Mouse (Mus musculus) heart, embryonic 10.5 days (tissue): ENCODE results near the gene Hoxb7. TPM values are rescaled to one million over a fixed set of nuclear protein-coding genes. Genes with fewer than 3 reads are reported as not detected.

ENCODE experiments used
- DNase-seq: peaks from one replicate; pipeline ENCODE4 v3.0.0-alpha.2; 2017; ENCODE audit warnings: low spot score
- H3K27ac ChIP-seq: fragments of 300-500 bp; sonication (generic); 2 replicates; pipeline ENCODE4 v1.5.1; 2016; ENCODE audit warnings: mild to moderate bottlenecking
- H3K27me3 ChIP-seq: fragments of 300-500 bp; sonication (generic); 2 replicates; pipeline ENCODE4 v1.6.1; 2016; ENCODE audit warnings: mild to moderate bottlenecking; ENCODE audit not compliant: poor library complexity, insufficient read depth, severe bottlenecking
- H3K36me3 ChIP-seq: fragments of 300-500 bp; sonication (generic); 2 replicates; pipeline ENCODE4 v1.6.1; 2016; ENCODE audit warnings: mild to moderate bottlenecking, moderate library complexity
- H3K4me1 ChIP-seq: fragments of 300-500 bp; sonication (generic); 2 replicates; pipeline ENCODE4 v1.6.1; 2016; ENCODE audit warnings: mild to moderate bottlenecking
- H3K4me3 ChIP-seq: fragments of 300-500 bp; sonication (generic); 2 replicates; pipeline ENCODE4 v1.5.1; 2016; ENCODE audit warnings: mild to moderate bottlenecking, moderate library complexity
- H3K9me3 ChIP-seq: fragments of 300-500 bp; sonication (generic); 2 replicates; pipeline ENCODE4 v1.6.1; 2016; ENCODE audit warnings: mild to moderate bottlenecking, moderate library complexity
- WGBS: fragments of 180-500 bp; shearing (Covaris S2); methylation state at CpG from one replicate; pipeline ENCODE4 v1.1.7; 2016; 5-methylcytosine and 5-hydroxymethylcytosine counted together
- polyA plus RNA-seq: library from polyadenylated mRNA; unstranded; fragments of >200 nt; fragmentation: Nextera tagmentation; extraction: Ambion mirVana; gene quantifications from 2 replicates; pipeline ENCODE4 v1.2.1, GENCODE M21; 2016

The Hoxb7 gene
- polyA plus RNA-seq, result 0.11 and 1.3 TPM in 2 replicates

DNA sequence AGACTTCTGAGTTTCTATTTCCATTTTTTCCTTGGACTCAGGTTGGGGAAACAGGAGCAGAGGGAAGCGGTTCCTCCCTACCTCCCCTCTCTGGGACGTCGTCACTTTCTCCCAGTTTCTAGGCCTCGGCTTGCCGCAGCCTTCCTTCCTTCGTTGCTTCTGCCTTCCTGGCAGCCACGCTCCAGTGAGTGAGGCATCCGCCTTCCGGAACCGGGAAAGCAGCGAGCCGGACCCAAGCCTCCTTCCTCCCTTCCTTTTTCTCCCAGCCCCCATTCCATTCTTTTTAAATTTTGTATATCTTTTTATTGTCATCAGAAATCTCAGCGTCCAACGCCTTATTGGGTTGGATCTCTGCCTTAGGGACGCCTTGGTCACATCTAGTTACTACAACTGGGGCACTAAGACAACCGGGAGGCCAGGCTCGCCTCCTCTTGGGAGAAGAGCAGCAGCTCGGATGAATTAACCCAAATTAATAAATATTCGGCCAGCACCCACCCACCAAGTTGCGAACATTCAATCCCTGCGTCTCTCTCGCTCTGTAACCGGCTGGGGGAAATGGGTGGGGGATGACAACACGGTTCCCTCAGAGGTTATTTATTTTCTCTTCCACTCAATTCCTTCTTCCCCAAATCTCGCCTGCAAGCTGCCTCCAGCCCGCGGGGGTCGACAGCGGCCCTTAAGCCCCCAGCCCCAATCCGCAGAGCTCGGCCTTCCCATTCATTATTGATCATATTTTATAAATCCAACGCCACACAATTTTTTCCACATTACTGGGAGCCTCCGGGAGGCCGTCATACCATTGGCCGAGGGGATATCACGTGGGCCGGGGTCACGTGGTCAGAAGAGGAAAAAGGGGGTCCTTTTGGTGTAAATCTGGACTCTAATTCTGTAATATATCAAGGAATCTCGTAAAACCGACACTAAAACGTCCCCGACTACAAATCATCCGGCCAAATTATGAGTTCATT, at the start of gene Hoxb7:
TSS of gene Hoxb7 (plus strand) at position 853 of the 968 bp plus-strand sequence.
- under 1% methylated on average over 43 of the region's 43 CpGs for WGBS
- Histone ChIP-seq H3K27me3 (peaks cover 100% of the 10 kb centered on the region), H3K4me3 (peak within 1 kb of the TSS; percentile 51), H3K4me1 (peaks cover 31% of the 10 kb centered on the region), H3K27ac (no peak within 1 kb of the TSS), H3K9me3 (no peaks in the 10 kb centered on the region), H3K36me3 (no peaks in the 10 kb centered on the region)
- peak; percentile 74 for DNase-seq

DNA sequence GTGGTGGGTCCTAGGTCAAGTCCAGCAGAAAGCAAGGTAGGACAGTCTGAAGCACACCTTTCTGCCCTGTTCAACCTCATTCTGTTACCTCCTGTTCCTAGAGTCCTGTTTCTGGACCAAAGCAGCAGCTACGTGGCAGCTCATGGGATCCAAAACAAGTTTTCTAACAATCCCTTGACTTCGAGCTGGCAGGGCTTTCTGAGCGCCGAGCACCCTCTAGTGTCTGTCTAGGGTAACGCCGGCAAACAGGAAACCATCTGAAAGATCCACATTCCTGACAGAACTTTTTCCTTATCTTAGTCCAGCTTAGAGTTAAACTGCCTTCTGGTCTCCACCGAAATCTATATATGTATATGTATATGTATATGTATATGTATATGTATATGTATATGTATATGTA, 46.2 kb upstream of the Hoxb7 start:
- no peaks in the 10 kb centered on the region for H3K4me1 ChIP-seq
- DNase-seq, result no peak
- H3K4me3 ChIP-seq, result no peak overlapping the region
- H3K27ac ChIP-seq, result no peak overlapping the region
- H3K36me3 ChIP-seq, result no peaks in the 10 kb centered on the region
- 4% methylated on average over 7 of the region's 7 CpGs for WGBS
- H3K9me3 ChIP-seq, result no peaks in the 10 kb centered on the region
- H3K27me3 ChIP-seq, result peaks cover 64% of the 10 kb centered on the region

DNA sequence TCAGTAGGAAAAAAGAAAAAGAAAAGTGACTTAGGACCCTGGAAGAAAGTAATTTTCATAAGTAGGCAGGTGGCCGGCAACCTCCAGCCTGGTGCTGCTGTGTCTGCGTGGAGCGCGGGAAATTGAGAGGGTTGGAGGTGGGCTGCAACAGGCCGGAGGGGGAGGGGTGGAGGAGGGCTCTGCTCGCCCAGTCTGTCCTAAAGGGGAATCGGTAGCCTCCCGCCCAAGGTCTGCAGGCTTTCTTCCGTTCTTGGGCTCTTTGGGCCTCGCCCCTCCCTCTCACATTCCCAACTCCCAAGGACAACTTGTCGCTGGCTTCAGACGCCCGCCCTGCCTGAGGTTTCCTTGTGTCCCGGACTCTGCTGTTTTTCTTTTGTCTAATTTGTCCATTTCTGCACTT, 35.5 kb upstream of the Hoxb7 start:
- peak overlapping the region; percentile 35; the same call in 1 of the 2 replicates for H3K4me3 ChIP-seq
- peaks cover 16% of the 10 kb centered on the region for H3K4me1 ChIP-seq
- peaks cover 98% of the 10 kb centered on the region for H3K27me3 ChIP-seq
- no peak overlapping the region for H3K27ac ChIP-seq
- H3K36me3 ChIP-seq, result no peaks in the 10 kb centered on the region
- under 1% methylated on average over 14 of the region's 14 CpGs for WGBS
- no peak for DNase-seq
- H3K9me3 ChIP-seq, result no peaks in the 10 kb centered on the region

DNA sequence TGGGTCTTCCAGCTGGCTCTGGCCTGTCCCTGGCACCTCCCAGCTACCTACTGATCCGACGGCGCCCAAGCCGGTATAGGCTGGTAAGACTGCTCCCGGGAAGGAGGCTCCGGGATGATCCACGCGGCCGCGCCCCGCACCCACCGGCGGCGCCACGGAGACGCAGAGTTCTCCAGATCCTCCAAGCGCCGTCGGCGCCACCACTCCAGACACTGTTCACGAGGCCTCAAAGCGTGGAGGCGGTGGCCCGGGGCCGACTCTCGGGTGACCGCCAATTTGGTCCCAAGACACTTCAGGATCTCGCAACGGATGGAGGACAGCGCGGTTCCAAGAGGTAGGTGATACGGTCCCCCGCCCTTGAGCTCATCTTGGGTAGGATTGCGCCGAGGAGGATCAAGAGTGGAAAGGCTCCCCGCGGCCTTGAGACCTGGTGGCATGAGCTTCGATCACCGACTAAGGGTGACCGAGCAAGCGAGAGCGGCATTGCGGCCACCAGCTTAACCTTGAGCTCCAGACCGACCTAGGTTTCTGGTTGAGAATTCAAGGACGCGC, 34.9 kb upstream of the Hoxb7 start:
- H3K4me3 ChIP-seq, result peak overlapping the region; percentile 35
- H3K27me3 ChIP-seq, result peaks cover 98% of the 10 kb centered on the region
- no peak for DNase-seq
- WGBS, result under 1% methylated on average over 46 of the region's 46 CpGs
- H3K4me1 ChIP-seq, result peaks cover 16% of the 10 kb centered on the region
- H3K36me3 ChIP-seq, result no peaks in the 10 kb centered on the region
- no peaks in the 10 kb centered on the region for H3K9me3 ChIP-seq
- H3K27ac ChIP-seq, result no peak overlapping the region

DNA sequence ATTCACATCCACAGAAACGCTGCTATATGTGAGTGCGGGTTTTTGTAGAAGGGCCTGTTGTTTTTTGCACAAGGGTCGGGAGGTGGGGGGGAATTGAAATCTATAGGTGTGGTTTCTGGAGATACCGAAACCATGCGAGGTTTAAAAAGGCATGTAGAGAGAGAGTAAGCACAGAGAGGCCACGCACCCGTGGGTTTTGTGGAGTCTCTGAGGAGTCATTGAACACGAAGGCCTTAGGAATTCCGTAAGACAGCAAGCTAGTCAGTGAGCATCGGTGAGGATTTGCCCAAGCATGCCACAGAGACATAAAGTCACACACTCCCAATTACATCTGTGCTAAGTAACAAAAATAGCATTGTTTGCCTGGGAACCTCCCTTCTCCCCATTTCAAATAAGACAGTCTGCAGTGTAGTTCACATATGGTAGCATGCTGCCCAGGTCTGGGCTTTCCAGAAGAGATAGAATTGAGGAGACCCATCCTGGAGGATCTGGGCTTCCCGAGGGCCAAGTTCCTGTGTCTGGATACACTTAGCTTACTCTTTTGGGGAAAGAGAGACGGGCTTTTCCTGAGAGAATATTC, 33.8 kb upstream of the Hoxb7 start:
- H3K27ac ChIP-seq, result no peak overlapping the region
- no peaks in the 10 kb centered on the region for H3K36me3 ChIP-seq
- no peak overlapping the region for H3K4me3 ChIP-seq
- H3K9me3 ChIP-seq, result no peaks in the 10 kb centered on the region
- peaks cover 100% of the 10 kb centered on the region for H3K27me3 ChIP-seq
- no peak for DNase-seq
- WGBS, result 3% methylated on average over 12 of the region's 12 CpGs
- peaks cover 16% of the 10 kb centered on the region for H3K4me1 ChIP-seq

DNA sequence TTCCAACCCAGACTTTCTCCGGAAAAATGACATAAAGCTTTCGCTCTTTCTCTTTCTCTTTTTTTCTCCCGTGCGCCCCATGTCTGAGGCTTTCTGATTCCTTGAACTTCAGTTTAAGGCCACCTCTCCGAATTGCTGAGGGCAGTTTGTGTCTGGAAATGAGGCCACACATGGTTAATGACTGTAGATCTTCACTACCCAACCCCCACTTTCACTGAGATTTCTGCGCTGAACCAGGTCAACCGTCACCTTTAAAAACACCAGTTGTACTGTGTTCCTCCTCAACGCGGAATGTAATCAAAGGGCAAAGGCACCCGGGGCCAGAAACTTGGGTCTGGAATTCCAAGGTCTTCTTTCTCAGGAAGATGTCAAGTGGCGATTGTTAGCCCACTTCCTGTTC, 32.2 kb upstream of the Hoxb7 start:
- peaks cover 100% of the 10 kb centered on the region for H3K27me3 ChIP-seq
- H3K4me3 ChIP-seq, result no peak overlapping the region
- WGBS, result 1% methylated on average over 11 of the region's 11 CpGs
- DNase-seq, result no peak
- H3K36me3 ChIP-seq, result no peaks in the 10 kb centered on the region
- no peaks in the 10 kb centered on the region for H3K9me3 ChIP-seq
- H3K27ac ChIP-seq, result no peak overlapping the region
- H3K4me1 ChIP-seq, result peaks cover 16% of the 10 kb centered on the region

DNA sequence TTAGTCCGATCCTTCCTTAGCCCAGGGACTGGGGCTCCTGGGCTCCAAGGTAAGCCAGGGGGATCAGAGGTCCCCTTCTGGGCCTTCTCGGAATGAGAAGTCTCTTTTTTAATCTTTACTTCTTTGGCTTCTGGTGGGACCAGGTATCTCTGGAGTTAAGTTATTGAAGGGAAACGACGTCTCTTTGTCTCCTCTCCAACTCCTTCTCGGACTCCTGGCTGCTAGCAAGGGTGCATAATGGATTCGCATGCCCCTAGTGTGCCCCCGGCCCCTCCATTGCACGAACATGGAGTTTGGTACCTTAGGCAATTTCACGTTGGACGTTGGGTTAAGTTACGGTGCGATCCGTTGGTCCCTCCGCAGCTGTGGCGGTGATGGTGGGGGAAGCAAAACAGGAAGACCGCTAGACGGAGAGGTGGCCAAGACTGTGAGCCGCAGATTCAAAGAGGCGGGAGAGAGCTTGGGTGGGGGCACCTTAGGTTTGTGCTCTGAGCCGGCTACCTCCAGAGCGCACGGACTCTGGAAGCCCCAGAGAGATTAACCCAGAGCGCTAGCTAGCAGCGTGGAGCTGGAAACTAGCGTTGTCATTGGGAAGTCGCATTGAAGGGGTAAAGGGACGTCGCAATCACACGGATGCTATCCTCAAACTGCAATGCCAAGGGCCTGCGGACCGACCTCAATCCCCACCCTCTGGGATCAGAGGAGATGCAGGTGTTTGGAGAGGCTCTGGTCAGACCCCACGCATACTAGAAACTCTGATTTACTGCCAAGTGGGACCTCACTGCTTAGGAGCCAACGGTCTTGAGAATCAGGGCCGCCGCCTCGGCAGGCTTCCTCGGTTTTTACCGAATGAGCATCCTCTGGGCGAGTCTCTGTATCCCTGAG, 31.1 kb upstream of the Hoxb7 start:
- Histone ChIP-seq H3K9me3 (no peaks in the 10 kb centered on the region), H3K4me1 (peaks cover 19% of the 10 kb centered on the region), H3K36me3 (no peaks in the 10 kb centered on the region), H3K27ac (no peak overlapping the region), H3K4me3 (no peak overlapping the region), H3K27me3 (peaks cover 100% of the 10 kb centered on the region)
- 2% methylated on average over 39 of the region's 39 CpGs for WGBS
- DNase-seq, result no peak

DNA sequence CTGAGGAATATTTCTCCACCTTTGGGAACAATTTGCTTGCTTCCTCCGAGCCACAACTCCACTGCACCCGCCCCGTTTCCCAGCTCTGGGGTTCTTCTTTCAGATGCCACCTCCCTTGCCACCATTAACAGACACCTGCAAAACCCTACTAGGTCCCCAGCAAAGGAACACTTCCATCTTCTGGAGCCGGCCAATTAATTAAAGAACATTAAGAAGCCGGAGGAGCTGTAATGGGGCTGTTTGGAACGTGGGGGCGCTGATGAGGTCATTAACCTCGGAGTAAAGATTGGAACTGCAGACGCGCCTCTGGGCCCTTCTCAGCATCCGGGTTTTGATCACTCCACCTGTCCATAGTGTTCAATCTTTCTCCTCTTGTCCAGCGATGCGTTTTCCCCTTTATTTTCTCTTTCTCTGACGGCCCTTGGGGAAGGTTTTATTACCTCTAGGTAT, 30.4 kb upstream of the Hoxb7 start:
- no peaks in the 10 kb centered on the region for H3K9me3 ChIP-seq
- H3K27ac ChIP-seq, result no peak overlapping the region
- WGBS, result 2% methylated on average over 14 of the region's 14 CpGs
- H3K4me1 ChIP-seq, result peaks cover 16% of the 10 kb centered on the region
- H3K36me3 ChIP-seq, result no peaks in the 10 kb centered on the region
- DNase-seq, result no peak
- H3K27me3 ChIP-seq, result peaks cover 100% of the 10 kb centered on the region
- H3K4me3 ChIP-seq, result no peak overlapping the region

DNA sequence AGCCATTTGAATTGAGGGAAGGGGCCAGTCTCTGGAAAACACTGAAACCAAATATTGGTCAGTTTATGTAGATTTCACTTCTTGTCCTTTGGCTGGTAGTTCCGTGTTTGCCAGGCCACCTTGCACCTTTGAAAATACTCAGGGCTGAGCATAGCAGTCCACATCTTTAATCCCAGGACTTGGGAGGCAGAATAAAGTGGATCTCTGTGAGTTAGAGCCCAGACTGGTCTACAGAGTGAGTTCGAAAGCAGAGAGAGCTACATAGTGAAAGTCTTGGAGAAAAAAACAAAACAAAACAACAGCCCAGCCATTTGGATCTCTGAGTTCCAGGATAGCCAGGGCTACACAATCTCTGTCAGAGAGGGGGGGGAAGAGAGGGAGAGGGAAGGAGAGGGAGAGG, 29.3 kb upstream of the Hoxb7 start:
- Histone ChIP-seq H3K9me3 (no peaks in the 10 kb centered on the region), H3K4me1 (peaks cover 8% of the 10 kb centered on the region; the same call in 1 of the 2 replicates), H3K4me3 (no peak overlapping the region), H3K27me3 (peaks cover 100% of the 10 kb centered on the region), H3K27ac (no peak overlapping the region), H3K36me3 (no peaks in the 10 kb centered on the region)
- no peak for DNase-seq
- WGBS, result 22% methylated on average over 2 of the region's 2 CpGs

DNA sequence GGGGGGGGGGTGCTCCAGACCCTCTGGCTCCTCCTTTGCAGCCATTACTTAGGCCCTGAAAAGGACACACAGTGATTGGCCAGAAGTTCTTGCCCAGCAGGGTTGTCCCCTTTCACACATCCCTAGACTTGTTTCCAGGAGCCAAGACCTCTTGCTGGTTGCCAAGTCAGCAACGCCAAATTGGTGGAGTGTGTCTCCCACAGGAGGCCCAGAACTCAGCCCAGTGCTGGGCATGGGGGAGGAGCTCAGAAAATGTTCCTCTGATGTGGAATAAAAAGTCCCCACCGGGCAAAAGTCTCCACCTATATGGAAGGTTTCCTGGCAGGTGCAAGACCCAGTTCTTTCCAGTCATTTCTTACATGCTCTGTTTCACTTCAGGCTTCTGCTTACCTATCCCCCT, 27.4 kb upstream of the Hoxb7 start:
- peaks cover 11% of the 10 kb centered on the region for H3K4me1 ChIP-seq
- H3K9me3 ChIP-seq, result no peaks in the 10 kb centered on the region
- DNase-seq, result no peak
- H3K4me3 ChIP-seq, result no peak overlapping the region
- H3K36me3 ChIP-seq, result no peaks in the 10 kb centered on the region
- H3K27ac ChIP-seq, result no peak overlapping the region
- peaks cover 100% of the 10 kb centered on the region for H3K27me3 ChIP-seq
- 2% methylated on average over 2 of the region's 2 CpGs for WGBS

DNA sequence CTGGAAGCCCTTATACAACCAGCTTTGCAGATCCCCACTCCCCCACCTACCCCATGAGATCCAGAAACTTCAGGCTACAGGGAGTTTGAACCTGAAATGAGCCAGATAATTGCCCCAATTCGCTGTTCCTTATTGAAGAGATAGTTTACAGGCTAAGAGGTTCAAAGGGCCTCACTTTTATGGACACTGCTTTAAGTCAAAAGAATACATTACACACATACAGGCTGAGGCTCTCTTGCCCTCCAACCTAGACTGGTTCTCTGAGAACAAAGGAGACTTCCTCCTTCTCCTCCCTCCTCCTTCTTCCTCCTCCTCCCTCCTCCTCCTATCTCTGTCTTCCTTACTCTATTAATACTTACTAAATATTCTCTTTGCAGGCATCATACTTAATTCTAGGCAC, 26.9 kb upstream of the Hoxb7 start:
- H3K27me3 ChIP-seq, result peaks cover 100% of the 10 kb centered on the region
- no peaks in the 10 kb centered on the region for H3K9me3 ChIP-seq
- H3K4me3 ChIP-seq, result no peak overlapping the region
- DNase-seq, result no peak
- 10% methylated on average over 1 of the region's 1 CpGs for WGBS
- peaks cover 11% of the 10 kb centered on the region for H3K4me1 ChIP-seq
- H3K36me3 ChIP-seq, result no peaks in the 10 kb centered on the region
- H3K27ac ChIP-seq, result no peak overlapping the region

DNA sequence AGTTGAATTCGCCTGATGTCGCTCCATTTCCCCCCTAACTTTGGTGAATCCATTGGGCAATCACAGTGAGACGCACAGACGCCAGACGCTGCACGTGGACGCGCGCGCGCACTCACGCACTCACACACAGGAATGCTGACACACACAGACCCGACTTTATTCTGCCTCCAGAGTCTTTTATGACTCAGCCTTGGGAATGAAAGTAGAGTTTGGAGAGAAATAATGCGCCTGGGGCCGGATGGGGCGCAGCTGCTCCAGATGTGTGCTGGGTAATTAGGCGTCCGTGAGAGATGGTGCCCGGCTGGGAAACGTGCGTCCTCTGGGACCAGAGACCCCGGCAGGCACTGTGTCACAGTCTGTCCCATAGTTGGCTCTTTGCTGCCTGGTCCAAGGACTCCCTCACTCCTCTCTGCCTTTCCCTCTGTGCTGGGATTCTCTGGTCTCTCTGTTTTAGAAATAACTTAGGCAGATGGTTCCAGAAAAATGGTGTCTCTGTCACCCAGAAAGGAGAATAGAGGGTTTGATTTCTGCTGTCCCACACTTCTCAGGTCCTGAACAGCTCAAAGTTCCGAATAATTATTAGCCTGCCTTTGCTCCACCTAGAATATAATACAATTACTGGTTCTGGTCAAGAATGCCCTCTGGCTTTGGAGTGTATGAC, 26.0 kb upstream of the Hoxb7 start:
- Histone ChIP-seq H3K4me1 (peaks cover 6% of the 10 kb centered on the region), H3K9me3 (no peaks in the 10 kb centered on the region), H3K4me3 (no peak overlapping the region), H3K27me3 (peaks cover 100% of the 10 kb centered on the region), H3K36me3 (no peaks in the 10 kb centered on the region), H3K27ac (no peak overlapping the region)
- DNase-seq, result peak; percentile 72
- WGBS, result 2% methylated on average over 23 of the region's 23 CpGs
